Mouse (Mus musculus) C2C12 (cell line): ENCODE measurements around the gene Cdadc1. TPM values are rescaled to one million over a fixed set of nuclear protein-coding genes. Genes with fewer than 3 reads are reported as not detected.

Experiments
- H3K27me3 ChIP-seq: one replicate; pipeline ENCODE4 v1.6.1; 2011; ENCODE audit not compliant: control insufficient read depth, insufficient read depth, insufficient read length
- H3K36me3 ChIP-seq: one replicate; pipeline ENCODE4 v1.6.1; 2011; ENCODE audit not compliant: control insufficient read depth, insufficient read depth
- H3K4me3 ChIP-seq: one replicate; pipeline ENCODE4 v1.5.1; 2011; ENCODE audit warnings: mild to moderate bottlenecking, control low read depth; ENCODE audit not compliant: poor library complexity, insufficient read depth, severe bottlenecking
- H3K79me2 ChIP-seq: one replicate; pipeline ENCODE4 v1.6.1; 2011; ENCODE audit not compliant: control insufficient read depth, insufficient read depth
- H3K79me3 ChIP-seq: one replicate; pipeline ENCODE4 v1.6.1; 2011; ENCODE audit warnings: low read depth, control low read depth
- H3ac ChIP-seq: one replicate; pipeline ENCODE3; 2011; ENCODE audit warnings: low read depth; ENCODE audit not compliant: control insufficient read depth, insufficient read length
- CEBPB ChIP-seq: IDR thresholded peaks from one replicate; pipeline ENCODE4 v1.6.1; 2011; ENCODE audit warnings: low read depth, mild to moderate bottlenecking, control low read depth, moderate library complexity
- CTCF ChIP-seq: IDR thresholded peaks from one replicate; pipeline ENCODE4 v1.5.1; 2011; ENCODE audit not compliant: control insufficient read depth, insufficient read depth, insufficient read length
- FOSL1 ChIP-seq: IDR thresholded peaks from one replicate; pipeline ENCODE4 v1.8.0; 2011; ENCODE audit warnings: mild to moderate bottlenecking, low read length; ENCODE audit not compliant: poor library complexity, insufficient read depth, severe bottlenecking
- MAX ChIP-seq: IDR thresholded peaks from one replicate; pipeline ENCODE4 v1.6.1; 2011; ENCODE audit warnings: mild to moderate bottlenecking, control low read depth
- MYOD1 ChIP-seq: IDR thresholded peaks from one replicate; pipeline ENCODE4 v1.6.1; 2011; ENCODE audit warnings: low read depth; ENCODE audit not compliant: control insufficient read depth, insufficient read length
- MYOG ChIP-seq: IDR thresholded peaks from one replicate; pipeline ENCODE4 v1.6.1; 2011; ENCODE audit not compliant: control insufficient read depth, insufficient read length; ENCODE audit errors: extremely low read depth
- USF1 ChIP-seq: IDR thresholded peaks from one replicate; pipeline ENCODE4 v1.6.1; 2011; ENCODE audit warnings: low read depth, mild to moderate bottlenecking, control low read depth, moderate library complexity
- polyA plus RNA-seq: library from polyadenylated mRNA; unstranded; fragments of >200 nt; fragmentation: generic; extraction: Trizol; gene quantifications from one replicate; pipeline ENCODE4 v1.2.1, GENCODE M21; 2012; ENCODE audit warnings: missing spikeins

Cdadc1 gene
- polyA plus RNA-seq, 1 experiment, result 8.2 TPM

DNA sequence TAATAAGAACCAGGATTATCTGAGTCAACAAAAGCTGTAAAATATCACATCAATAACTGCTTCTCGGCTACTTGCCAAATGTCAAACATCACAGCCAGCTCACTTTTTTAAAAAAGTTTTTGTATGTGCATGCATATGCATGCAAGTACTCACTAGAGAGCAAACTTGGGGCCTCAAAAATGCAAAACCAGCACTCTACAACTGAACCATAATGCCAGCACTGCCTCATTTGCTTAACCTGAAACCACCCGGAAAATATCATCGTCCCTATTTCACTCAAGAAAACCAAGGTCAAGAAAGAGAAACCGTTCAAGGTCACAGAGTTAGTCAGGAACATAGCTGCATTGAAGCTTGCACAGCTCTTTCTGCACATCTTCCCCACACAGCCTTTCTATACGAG lies 21.4 kb downstream of the Cdadc1 start:
- Histone ChIP-seq H3ac (no peak overlapping the region), H3K79me2 (no peaks in the 10 kb centered on the region), H3K36me3 (peaks cover 23% of the 10 kb centered on the region), H3K79me3 (no peaks in the 10 kb centered on the region), H3K27me3 (no peaks in the 10 kb centered on the region), H3K4me3 (no peak overlapping the region)
- TF ChIP-seq USF1, result no peak
- TF ChIP-seq MYOD1, result no peak
- TF ChIP-seq CTCF, result no peak
- TF ChIP-seq MAX, result no peak
- TF ChIP-seq CEBPB, result no peak
- TF ChIP-seq FOSL1, result no peak
- TF ChIP-seq MYOG, result no peak

DNA sequence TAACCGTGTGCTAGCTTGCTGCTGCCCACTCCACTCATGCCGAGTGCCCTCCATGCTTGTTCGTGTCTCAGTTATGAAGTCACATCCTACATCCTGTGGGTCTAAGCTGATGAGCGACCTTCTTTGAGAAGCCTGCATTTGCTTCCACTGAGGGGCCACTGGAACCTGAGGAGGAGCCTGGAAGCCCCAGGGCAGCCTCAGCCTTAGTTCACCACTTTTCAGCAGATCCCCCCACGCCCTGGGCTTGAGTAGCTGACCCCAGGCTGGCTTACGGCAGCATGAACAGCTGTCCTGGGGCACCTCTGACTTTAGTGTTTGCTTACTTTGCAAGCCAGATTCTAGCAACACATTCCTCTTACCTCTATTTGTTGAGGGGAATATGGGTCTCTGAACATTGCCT lies 31.0 kb downstream of the Cdadc1 start:
- Histone ChIP-seq H3K79me3 (no peaks in the 10 kb centered on the region), H3ac (no peak overlapping the region), H3K36me3 (peaks cover 17% of the 10 kb centered on the region), H3K4me3 (no peak overlapping the region), H3K27me3 (no peaks in the 10 kb centered on the region), H3K79me2 (no peaks in the 10 kb centered on the region)
- TF ChIP-seq CEBPB, result no peak
- TF ChIP-seq USF1, result no peak
- TF ChIP-seq MYOG, result no peak
- no peak for TF ChIP-seq FOSL1

DNA sequence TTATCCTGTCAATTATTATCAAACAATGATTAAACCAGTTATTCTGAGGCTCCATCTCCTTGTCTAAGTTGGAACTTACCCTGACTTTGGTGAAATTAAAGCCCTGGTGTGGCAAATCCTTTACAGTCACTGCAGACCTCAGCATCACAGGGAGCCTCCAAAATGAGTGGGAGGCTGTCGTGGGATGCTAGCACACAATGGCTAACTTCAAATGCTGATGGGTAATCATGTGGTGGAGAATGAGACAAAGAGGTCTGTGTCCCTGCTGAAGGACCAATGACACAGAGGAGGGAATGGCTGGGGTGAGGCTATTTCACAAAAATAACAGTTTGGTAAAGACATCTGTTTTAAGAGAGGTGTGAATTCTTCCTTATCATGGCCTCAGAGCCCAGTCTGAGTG lies 39.9 kb downstream of the Cdadc1 start:
- no peaks in the 10 kb centered on the region for H3K79me2 ChIP-seq

DNA sequence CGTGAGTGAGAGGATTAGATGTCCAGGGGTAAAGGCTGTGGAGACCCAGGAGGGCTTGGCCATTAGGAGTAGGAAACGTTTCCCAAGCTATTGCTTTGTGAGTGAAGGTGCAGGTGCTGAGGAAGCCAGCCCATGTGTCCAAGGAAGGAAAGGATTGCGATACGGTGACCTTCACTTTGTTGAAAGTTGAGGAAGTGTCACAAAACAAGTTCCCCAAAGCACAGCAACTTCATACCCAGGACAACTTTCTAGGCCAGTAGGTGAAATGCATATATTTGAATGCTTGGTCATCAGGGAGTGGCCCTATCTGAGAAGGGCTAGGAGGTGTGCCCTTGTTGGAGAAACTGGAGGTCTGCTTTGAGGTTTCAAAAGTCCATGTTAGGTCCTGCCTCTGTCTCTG lies 40.7 kb downstream of the Cdadc1 start:
- no peaks in the 10 kb centered on the region for H3K36me3 ChIP-seq
- no peak overlapping the region for H3ac ChIP-seq
- H3K4me3 ChIP-seq, result no peak overlapping the region
- no peak for TF ChIP-seq MAX
- no peak for TF ChIP-seq CEBPB
- no peak for TF ChIP-seq MYOD1
- no peak for TF ChIP-seq MYOG
- TF ChIP-seq CTCF, result no peak
- TF ChIP-seq USF1, result no peak
- no peak for TF ChIP-seq FOSL1
- H3K79me2 ChIP-seq, result no peaks in the 10 kb centered on the region
- H3K27me3 ChIP-seq, result no peaks in the 10 kb centered on the region
- H3K79me3 ChIP-seq, result no peaks in the 10 kb centered on the region

More for the DNA sequence above, 39.9 kb downstream of the Cdadc1 start:
- TF ChIP-seq FOSL1 (no peak), MYOD1 (no peak), USF1 (no peak), CEBPB (no peak), CTCF (no peak), MAX (no peak)
- H3K79me3 ChIP-seq, result no peaks in the 10 kb centered on the region
- H3K36me3 ChIP-seq, result no peaks in the 10 kb centered on the region
- H3K4me3 ChIP-seq, result no peak overlapping the region
- H3ac ChIP-seq, result no peak overlapping the region
- no peaks in the 10 kb centered on the region for H3K27me3 ChIP-seq

DNA sequence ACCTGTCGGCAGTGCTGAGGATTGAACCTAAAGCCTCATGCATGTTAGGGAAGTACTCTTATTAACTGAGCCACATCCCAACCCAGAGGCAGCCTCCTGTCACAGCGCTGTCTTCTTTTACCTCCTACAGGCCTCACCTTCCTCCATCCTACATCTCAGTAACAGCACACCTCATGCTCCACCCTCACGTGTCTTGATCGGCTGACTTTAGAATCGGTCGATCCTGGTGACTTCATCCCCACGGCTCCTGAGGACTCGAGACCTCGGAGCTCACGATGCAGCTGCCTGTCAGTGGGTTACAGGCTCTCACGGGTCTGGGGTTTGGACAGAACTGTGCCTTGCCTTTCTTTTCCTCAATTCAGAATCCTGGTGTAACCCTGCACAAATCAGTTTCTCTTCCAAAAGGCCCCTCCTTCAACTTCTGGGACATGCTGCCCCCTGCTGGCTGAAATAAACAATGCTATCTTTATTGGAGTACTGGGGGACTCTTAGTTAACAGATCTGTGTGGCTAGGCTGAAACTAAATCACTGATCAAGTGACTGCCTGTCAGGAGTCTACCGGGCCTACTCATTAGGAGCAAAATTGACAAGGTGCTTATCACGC lies 41.7 kb downstream of the Cdadc1 start:
- H3K79me3 ChIP-seq, result no peaks in the 10 kb centered on the region
- H3K27me3 ChIP-seq, result no peaks in the 10 kb centered on the region
- H3K4me3 ChIP-seq, result no peak overlapping the region
- no peaks in the 10 kb centered on the region for H3K36me3 ChIP-seq
- no peak overlapping the region for H3ac ChIP-seq
- no peaks in the 10 kb centered on the region for H3K79me2 ChIP-seq
- TF ChIP-seq FOSL1, result no peak
- TF ChIP-seq CEBPB, result no peak
- TF ChIP-seq MYOG, result no peak
- TF ChIP-seq CTCF, result no peak
- no peak for TF ChIP-seq MAX
- TF ChIP-seq USF1, result no peak
- TF ChIP-seq MYOD1, result no peak

GRCm38 (mm10) chr14:59555018-59555417 lies 42.7 kb downstream of the Cdadc1 start:
- Histone ChIP-seq H3K4me3 (no peak overlapping the region), H3ac (no peak overlapping the region), H3K27me3 (no peaks in the 10 kb centered on the region), H3K36me3 (no peaks in the 10 kb centered on the region), H3K79me2 (no peaks in the 10 kb centered on the region), H3K79me3 (no peaks in the 10 kb centered on the region)
- no peak for TF ChIP-seq MYOD1
- TF ChIP-seq USF1, result no peak
- TF ChIP-seq MAX, result no peak
- TF ChIP-seq CEBPB, result no peak
- no peak for TF ChIP-seq FOSL1
